Mouse (Mus musculus) kidney, adult 2 months (tissue): ENCODE measurements around the gene Gm19402. TPM values are rescaled to one million over a fixed set of nuclear protein-coding genes. Genes with fewer than 3 reads are reported as not detected.
"Not testable (repeated sequence)": the region's sequence is repeated elsewhere in the genome, so short reads cannot be mapped to it uniquely, and the experiment has no call there.

ENCODE experiments used
- DNase-seq: peaks from one replicate; pipeline ENCODE4 v3.0.0; 2021
- H3K27ac ChIP-seq: fragments of 200-500 bp; 2 replicates; pipeline ENCODE4 v1.5.1; 2012; ENCODE audit warnings: low read depth, low read length, control low read depth, inconsistent platforms; ENCODE audit not compliant: insufficient read depth
- H3K27me3 ChIP-seq: fragments of 200-500 bp; replicated peaks from 2 replicates; pipeline ENCODE4 v1.6.1; 2012; ENCODE audit warnings: mild to moderate bottlenecking, moderate library complexity, low read length, inconsistent platforms; ENCODE audit not compliant: control insufficient read depth, insufficient read depth
- H3K36me3 ChIP-seq: fragments of 200-500 bp; 2 replicates; pipeline ENCODE4 v1.6.1; 2012; ENCODE audit warnings: mild to moderate bottlenecking, moderate library complexity, low read length, inconsistent platforms; ENCODE audit not compliant: control insufficient read depth, insufficient read depth
- H3K4me1 ChIP-seq: fragments of 200-500 bp; 2 replicates; pipeline ENCODE4 v1.6.1; 2011; ENCODE audit warnings: low read length; ENCODE audit not compliant: control insufficient read depth, insufficient read depth
- H3K4me3 ChIP-seq: fragments of 200-500 bp; 2 replicates; pipeline ENCODE4 v1.5.1; 2011; ENCODE audit warnings: mild to moderate bottlenecking, low read depth, low read length, control low read depth; ENCODE audit not compliant: insufficient read depth
- CTCF ChIP-seq: fragments of 200-500 bp; conservative IDR thresholded peaks from 2 replicates; pipeline ENCODE4 v1.5.1; 2011; ENCODE audit warnings: low read depth, mild to moderate bottlenecking, control low read depth, low read length, moderate library complexity, mixed read lengths; ENCODE audit not compliant: insufficient read depth, insufficient read length
- POLR2A ChIP-seq: fragments of 200-500 bp; IDR thresholded peaks from one replicate; pipeline ENCODE4 v1.6.1; 2011; ENCODE audit warnings: low read depth, low read length, control low read depth
- WGBS: fragments of 180-500 bp; shearing (Covaris S2); methylation state at CpG from one replicate; pipeline ENCODE4 v1.1.7; 2018; 5-methylcytosine and 5-hydroxymethylcytosine counted together
- polyA plus RNA-seq: library from polyadenylated mRNA; depleted of rRNA; stranded (reverse); fragments of >200 nt; gene quantifications from 2 replicates; pipeline ENCODE4 v1.2.3, GENCODE M21; 2012

Gm19402 gene
- polyA plus RNA-seq, 1 experiment: not detected

DNA sequence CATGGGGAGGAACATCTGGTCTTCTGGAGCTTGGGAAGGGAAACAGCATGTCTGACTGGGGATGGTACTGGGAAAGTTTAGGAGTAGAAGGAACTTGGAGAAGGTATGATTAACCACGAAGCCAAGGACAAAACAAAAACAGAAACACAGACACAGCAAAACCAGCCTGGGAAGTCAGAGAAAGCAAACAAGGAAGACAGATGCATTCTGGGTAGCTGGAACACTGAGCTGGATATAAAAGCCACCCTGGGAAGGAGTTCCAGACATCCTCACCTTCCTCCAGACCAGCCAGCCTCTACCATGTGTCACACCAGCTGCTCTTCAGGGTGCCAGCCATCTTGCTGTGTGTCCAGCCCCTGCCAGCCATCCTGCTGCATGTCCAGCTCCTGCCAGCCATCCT is 24.9 kb upstream of the Gm19402 start, which contains the start of gene Gm10142:
Gm10142 (plus strand) TSS at position 301 of the 400 bp plus-strand sequence.
- Histone ChIP-seq H3K4me3 (no peak within 1 kb of the TSS), H3K27ac (no peak within 1 kb of the TSS), H3K4me1 (no peaks in the 10 kb centered on the region), H3K36me3 (no peaks in the 10 kb centered on the region), H3K27me3 (no peaks in the 10 kb centered on the region)
- 92% methylated on average over 1 of the region's 1 CpGs for WGBS
- TF ChIP-seq POLR2A (no peak), CTCF (no peak)
- no peak for DNase-seq

- H3K27ac ChIP-seq: no peak overlapping the region
- H3K4me1 ChIP-seq: no peaks in the 10 kb centered on the region
- H3K36me3 ChIP-seq: no peaks in the 10 kb centered on the region
- TF ChIP-seq CTCF: no peak
- TF ChIP-seq POLR2A: no peak
- no peaks in the 10 kb centered on the region for H3K27me3 ChIP-seq
- no peak for DNase-seq
- H3K4me3 ChIP-seq: no peak overlapping the region
- WGBS: 61% methylated on average over 4 of the region's 4 CpGs
Observed at GRCm38 (mm10) chr10:77713734-77714133, 23.2 kb upstream of the Gm19402 start.

DNA sequence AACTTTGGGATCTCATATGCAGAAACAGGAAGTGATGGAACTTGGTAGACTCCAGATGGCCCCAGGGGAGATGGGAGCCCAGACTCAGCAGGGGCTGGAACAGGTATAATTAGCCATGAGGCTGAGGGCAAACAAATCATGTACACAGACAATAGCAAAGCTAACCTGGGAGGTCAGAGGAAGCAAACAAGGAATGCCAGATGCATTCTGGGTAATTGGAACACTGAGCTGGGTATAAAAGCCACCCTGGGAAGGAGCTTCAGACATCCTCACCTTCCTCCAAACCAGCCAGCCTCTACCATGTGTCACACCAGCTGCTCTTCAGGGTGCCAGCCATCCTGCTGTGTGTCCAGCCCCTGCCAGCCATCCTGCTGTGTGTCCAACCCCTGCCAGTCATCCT is 20.6 kb upstream of the Gm19402 start, which contains the start of gene Gm10024:
Gm10024 (plus strand) TSS at position 301 of the 400 bp plus-strand sequence.
- H3K4me3 ChIP-seq, DNase-seq, H3K27me3 ChIP-seq, H3K36me3 ChIP-seq, H3K27ac ChIP-seq, H3K4me1 ChIP-seq: not testable (repeated sequence)

GRCm38 (mm10) chr10:77709831-77710230 is 19.3 kb upstream of the Gm19402 start:
- TF ChIP-seq POLR2A (no peak), CTCF (no peak)

GRCm38 (mm10) chr10:77706326-77706725 is 15.8 kb upstream of the Gm19402 start, which contains the start of gene Gm10272:
Gene Gm10272 (plus strand): TSS chr10:77706626.
- no peak within 1 kb of the TSS for H3K4me3 ChIP-seq
- H3K36me3 ChIP-seq: no peaks in the 10 kb centered on the region
- no peak for DNase-seq
- no peaks in the 10 kb centered on the region for H3K27me3 ChIP-seq
- H3K4me1 ChIP-seq: no peaks in the 10 kb centered on the region
- 95% methylated on average over 1 of the region's 1 CpGs for WGBS
- no peak within 1 kb of the TSS for H3K27ac ChIP-seq
- TF ChIP-seq POLR2A (no peak), CTCF (no peak)

More at GRCm38 (mm10) chr10:77709831-77710230, 19.3 kb upstream of the Gm19402 start:
- no peak overlapping the region for H3K4me3 ChIP-seq
- H3K4me1 ChIP-seq: no peaks in the 10 kb centered on the region
- 79% methylated on average over 3 of the region's 3 CpGs for WGBS
- H3K36me3 ChIP-seq: no peaks in the 10 kb centered on the region
- no peak overlapping the region for H3K27ac ChIP-seq
- no peak for DNase-seq
- no peaks in the 10 kb centered on the region for H3K27me3 ChIP-seq

DNA sequence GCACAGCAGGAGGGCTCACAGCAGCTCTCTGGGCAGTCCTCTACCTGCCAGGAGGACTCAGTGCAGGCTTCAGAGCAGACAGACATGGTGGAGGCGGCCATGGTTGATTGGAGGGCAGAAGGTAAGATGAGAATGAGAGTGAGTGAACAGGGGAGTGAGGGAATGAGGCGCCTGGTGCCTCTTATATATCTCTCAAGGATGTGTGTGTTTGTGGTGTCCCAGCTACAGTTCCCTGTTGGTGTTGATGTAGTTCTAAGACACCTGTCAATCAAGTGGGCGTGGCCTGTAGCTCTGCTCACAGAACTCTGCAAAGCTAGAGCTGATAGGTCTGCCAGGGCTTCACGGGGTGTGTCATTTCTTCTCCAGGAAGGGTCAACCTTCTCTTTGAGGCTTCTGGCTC is 6.6 kb upstream of the Gm19402 start, which contains the start of gene Gm9508:
Gm9508 (minus strand) TSS at position 101 of the 400 bp plus-strand sequence.
- no peaks in the 10 kb centered on the region for H3K4me1 ChIP-seq
- no peaks in the 10 kb centered on the region for H3K36me3 ChIP-seq
- H3K27ac ChIP-seq: no peak within 1 kb of the TSS
- WGBS: 38% methylated on average over 4 of the region's 4 CpGs
- H3K27me3 ChIP-seq: no peaks in the 10 kb centered on the region
- TF ChIP-seq CTCF: no peak
- no peak for TF ChIP-seq POLR2A
- H3K4me3 ChIP-seq: no peak within 1 kb of the TSS
- no peak for DNase-seq

DNA sequence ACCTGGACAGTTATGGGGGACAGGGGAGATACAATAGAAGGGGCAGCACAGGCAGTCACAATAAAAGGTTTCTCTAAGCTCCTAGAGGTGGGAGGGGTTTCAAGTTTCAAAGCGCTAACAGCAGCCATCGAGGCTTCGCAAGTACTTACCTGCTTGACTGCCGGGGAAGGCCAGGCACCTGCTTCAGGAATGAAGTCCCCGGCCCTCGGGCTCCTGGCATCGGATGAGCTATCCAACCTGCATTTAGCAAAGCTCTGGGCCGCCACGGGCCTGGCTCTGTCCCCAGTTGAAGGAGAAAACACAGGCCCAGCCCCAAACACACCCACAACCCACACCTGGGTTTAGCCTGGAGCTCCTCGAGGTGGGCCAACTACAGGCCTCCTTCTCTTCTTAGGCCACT is 3.5 kb downstream of the Gm19402 start:
- TF ChIP-seq POLR2A (no peak), CTCF (no peak)
- no peak overlapping the region for H3K27ac ChIP-seq
- whole genome bisulfite sequencing: 32% methylated on average over 10 of the region's 10 CpGs
- no peaks in the 10 kb centered on the region for H3K36me3 ChIP-seq
- H3K4me3 ChIP-seq: no peak overlapping the region
- H3K27me3 ChIP-seq: no peaks in the 10 kb centered on the region
- no peaks in the 10 kb centered on the region for H3K4me1 ChIP-seq
- DNase-seq: no peak
